Mouse (Mus musculus) gastrocnemius, postnatal 4 days (tissue): Measurements from ENCODE around the gene Rhoh. TPM values are rescaled to one million over a fixed set of nuclear protein-coding genes. Genes with fewer than 3 reads are reported as not detected.

Source experiments
- DNase-seq, 2 experiments: peaks; one replicate each; pipeline ENCODE4 v3.0.0; 2021 to 2022; ENCODE audit warnings: low spot score in 2 of 2, mixed read lengths in 2 of 2
- long read RNA-seq, 2 experiments: library from polyadenylated mRNA; stranded (forward); transcript quantifications; one replicate each; pipeline ENCODE4 v2.0.0; 2021
- total RNA-seq, 2 experiments: library from RNA; stranded (reverse); gene quantifications; 2 replicates each; pipeline ENCODE4 v1.2.3; 2021

Gene Rhoh
- 1 to 10 TPM; 1.9 to 2.4 TPM for total RNA-seq
- long read RNA-seq, experiment 1, full-length matches to known transcripts, result 6 of 9 reads
- long read RNA-seq, experiment 1, partial matches to known transcripts, result 1 of 9 reads
- long read RNA-seq, experiment 1, other reads (novel, unspliced or antisense), result 2 of 9 reads
- long read RNA-seq, experiment 2, partial matches to known transcripts, result 0 of 5 reads
- long read RNA-seq, experiment 2, other reads (novel, unspliced or antisense), result 3 of 5 reads

DNA sequence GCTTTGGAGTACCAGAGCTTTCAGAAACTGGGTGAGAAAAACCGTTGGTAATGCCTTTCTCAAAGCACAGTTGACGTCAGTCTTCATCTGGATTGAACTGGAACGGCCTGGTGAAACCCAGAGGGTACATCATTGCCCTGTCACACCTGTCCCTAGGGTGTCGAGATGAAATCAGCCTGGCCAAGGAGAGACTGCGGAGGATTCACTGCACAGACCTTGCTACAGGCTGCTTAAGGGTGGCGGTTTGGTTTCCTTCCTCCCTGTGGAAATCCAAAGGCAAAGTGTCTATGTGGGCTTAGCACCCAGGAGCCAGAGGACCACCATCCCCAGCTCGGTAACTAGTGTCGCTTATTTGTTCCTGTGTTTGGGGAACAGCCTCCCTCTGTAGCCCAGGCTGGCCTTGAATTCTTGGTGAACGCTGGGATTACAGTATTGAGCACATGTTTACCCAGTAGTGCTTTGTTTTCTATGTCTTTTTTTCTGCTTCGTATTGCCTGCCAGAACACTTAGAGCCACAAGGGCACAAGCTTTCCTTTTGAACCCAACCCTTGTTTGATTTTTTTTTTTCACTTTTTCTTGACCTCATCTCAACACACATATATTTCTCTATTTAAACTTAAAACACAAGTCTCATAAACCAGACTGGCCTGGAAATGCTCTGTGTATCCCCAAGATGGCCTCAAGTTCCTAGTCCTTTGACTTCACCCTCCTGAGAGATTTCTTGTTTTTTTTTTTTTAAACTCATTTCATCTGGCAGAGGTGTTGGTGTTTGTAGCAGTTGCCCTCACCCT, at the start of gene Rhoh:
TSS of gene Rhoh (plus strand) at position 60 of the 791 bp plus-strand sequence.
- DNase-seq, result no peak

DNA sequence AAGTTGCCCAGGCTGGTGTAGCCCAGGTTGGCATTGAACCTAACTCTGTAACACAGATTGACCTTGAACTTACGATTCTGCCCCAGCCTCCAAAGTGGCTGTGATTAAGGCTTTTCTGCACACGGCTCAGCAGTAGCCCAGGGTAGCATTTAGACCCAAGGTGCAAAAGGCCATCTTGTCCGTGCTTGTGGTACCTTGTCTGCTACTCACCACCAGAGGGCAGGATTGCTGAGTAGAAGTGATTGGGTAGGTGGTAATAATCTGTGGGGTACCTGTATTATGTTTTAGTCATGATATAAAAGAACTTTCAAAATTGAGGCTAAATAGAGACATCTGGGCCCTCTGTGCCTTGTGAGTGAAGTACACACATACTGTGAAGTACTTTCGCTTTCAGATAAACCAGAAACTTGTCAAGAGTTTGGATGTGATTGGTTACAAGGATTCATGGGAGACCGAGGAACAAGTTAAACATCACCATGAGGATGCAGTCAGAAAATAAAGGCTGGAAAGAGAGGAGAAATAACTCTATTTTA, 37.3 kb upstream of the Rhoh start:
- DNase-seq, result no peak

DNA sequence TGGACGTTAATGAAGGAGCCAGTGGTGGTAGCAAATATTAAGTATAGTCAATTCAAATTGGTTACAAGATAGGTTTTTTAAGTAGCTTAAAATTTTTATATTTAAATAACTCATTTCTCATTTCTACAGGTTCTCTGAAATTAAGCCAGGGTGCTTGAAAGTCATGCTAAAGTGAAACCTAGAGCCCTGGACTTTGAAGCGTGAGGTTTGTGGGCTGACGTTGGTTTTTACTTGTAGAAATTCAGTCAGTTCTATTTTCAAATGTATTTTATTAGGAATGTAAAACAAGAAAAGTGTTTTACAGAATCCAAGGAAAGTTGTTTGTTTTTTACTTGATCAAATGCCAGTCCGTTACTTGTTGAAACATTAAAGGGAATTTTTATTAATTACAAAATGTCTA, 34.5 kb upstream of the Rhoh start:
- DNase-seq, result no peak

DNA sequence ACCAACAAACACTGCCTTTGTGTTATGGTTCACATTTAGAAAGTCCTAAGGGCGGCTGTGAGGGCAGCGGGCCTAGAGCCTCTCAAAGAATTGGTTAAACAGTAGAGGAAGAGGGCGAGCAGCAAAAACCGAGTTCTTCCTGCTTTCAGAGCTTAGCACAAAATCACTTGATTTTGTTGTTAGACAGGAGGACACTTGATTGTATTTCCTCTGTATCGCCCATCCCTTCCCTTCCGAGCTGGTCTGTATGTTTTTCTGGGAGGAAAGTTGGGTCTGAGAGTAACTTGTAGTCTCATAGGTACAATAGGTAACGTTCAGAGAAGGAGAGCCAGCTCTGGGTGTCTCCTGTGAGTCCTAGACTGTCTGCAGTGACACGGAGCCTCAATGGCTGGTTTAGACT, 33.9 kb upstream of the Rhoh start:
- no peak for DNase-seq

DNA sequence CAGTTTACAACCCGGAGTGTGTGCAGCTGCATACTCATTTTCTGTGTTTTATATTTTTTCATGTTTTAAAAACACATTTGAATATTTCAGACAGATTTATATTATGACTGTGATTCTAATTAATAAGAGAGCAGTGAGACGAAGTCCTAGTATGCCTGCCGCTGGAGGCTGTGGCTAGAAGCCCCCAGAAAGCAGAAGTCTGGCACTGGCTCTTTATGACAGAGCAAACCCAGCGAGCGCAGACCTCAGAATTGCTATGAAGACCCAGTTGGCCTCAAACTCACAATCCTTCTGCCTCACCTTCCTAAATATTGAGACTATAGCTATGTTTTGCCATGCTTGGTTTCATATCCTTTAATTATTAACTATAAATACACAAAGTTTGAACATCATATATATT, 32.8 kb upstream of the Rhoh start:
- DNase-seq, result no peak

DNA sequence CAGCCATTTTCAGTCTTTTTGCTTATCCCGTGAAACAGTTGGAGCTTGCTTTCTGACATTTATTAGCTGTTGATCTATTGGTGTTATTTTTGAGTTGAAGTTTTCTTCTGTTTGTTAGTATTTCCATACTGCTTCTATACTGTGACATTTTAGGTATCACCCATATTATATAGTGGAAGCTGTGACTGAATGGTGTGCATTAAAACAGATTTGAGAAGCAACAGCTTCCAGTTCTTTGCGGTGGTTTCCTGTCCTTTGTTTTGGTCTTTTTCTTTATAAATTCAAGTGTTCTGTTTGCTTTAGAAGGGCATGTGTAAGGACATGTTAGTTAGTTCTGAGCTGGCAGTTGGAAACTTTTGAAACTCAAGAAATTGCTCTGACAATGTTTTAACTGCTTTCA, 32.0 kb upstream of the Rhoh start:
- DNase-seq, result no peak

DNA sequence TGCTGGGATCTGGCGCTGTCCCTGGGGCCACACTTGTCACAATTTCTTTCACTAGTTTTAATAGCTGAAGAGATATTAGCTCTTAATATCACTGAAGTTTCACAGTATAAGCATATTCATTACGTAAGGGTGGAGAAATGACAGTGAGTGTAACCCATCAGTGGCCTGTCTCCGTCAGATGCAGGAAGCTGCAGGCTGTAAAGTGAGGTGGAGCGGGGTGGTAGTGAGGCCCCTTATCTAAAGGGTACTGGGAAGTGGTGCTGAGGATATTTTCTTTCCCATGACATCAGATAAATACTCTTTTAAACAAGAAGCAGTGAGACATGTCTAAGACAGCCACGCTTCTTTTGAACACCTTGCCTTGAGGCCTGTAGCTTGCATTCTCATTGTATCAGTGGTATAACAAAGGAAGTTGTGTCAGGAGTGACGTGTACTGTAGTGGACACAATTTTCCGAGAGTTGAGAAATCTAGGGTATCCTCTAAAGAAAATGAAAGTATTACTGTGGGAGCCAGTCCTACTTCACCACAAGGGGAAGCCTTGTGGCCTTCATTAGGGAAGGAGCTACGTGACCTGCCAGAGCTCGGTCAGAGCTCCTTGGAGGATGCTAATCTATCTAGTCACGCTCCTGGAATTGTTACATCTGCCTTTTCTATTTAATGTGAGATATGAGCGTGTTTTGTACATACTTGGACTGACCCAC, 28.9 kb upstream of the Rhoh start:
- DNase-seq, result no peak

DNA sequence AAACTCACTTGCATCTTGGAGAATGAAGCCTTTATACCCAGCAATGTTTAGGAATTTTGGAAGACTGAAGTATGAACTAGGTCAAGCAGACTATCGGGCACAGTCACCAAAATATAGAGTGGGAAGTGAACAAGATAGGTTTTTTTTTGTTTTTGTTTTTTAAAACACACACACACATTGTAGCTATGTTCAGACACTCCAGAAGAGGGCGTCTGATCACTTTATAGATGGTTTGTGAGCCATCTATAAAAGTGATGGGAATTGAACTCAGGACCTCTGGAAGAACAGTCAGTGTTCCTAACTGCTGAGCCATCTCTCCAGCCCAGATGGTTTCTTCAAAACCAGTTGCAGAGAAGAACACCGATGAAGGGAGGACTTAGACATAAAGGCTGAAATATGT, 27.9 kb upstream of the Rhoh start:
- no peak for DNase-seq

DNA sequence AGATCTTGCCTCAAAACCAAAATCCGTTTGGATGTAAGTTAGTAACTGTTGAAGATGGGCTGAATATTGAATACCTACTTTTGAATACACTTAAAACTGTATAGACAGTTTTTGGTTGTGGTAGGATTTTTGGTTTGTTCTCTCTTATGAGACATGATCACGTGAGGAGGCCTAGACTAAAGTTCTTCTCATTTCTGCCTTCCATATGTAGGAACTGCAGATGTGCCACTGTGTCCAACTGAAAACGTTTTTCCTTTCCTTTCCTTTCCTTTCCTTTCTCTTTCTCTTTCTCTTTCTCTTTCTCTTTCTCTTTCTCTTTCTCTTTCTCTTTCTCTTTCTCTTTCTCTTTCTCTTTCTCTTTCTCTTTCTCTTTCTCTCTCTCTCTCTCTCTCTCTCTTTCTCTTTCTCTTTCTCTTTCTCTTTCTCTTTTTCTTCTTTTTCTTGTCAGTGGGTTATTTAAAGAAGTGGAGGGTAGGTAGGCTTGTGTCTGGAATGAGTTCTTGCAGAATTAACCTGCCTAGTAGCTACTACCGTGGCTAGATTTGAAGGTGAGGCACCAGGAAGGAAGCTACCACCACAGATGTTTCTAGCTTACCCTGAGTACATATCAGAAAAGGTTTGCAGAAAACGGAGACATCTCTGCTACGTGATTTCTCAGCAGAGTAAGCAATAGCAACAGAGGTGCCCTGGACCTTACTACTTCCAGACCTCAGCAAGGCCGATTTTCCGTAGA, 27.1 kb upstream of the Rhoh start:
- no peak for DNase-seq

DNA sequence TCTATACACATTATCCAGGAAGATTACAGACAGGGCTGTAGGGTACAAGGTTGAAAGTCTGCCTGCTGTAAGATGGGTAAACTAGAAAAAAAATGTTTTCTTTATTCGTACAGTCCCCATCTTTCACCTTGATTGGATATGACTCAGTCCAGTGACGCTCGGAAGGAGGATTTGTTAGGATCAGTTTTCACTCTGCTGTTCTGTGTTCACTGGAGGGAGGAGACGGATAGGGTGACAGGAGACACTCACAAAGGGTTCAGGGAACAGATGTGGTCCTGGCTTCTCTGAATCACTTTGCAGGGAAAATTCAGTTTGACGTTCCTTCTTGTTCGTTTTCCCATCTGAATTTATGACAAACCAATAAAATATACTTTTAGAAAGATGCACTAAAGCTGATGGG, 23.0 kb upstream of the Rhoh start:
- DNase-seq, result no peak

DNA sequence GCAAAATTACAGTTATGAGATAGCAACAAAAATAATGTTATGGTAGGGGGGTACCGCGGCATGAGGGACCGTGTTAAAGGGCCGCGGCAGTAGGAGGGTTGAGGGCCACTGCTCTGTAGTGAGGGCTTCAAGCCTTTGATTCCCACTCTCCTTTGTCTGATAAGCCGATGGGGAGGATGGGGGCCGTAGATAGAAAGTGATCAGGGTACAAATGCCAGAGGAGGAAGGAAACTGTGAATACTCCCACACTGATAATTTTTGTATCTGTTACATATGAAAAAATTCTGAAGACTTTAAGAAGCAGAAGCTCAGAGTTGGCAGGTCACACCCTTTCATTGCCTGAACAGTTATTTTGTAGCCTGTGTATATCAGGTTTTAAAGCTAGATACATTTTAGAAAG, 18.1 kb upstream of the Rhoh start:
- no peak for DNase-seq

DNA sequence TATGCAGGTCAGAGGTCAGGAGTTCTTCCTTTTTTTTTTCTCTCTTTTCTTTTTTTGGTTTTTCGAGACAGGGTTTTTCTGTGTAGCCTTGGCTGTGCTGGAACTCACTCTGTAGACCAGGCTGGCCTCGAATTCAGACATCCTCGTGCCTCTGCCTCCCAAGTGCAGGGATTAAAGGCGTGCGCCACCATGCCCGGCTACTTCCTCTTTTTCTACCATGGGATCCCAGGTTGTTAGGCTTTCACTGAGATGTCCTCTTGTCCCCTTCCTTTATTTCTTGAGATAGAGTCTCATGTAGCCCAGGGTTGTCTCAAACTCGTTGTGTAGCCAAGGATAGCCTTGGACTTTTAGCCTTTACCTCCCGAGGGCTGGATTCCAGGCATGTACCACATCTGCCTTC, 14.5 kb upstream of the Rhoh start:
- DNase-seq, result no peak

DNA sequence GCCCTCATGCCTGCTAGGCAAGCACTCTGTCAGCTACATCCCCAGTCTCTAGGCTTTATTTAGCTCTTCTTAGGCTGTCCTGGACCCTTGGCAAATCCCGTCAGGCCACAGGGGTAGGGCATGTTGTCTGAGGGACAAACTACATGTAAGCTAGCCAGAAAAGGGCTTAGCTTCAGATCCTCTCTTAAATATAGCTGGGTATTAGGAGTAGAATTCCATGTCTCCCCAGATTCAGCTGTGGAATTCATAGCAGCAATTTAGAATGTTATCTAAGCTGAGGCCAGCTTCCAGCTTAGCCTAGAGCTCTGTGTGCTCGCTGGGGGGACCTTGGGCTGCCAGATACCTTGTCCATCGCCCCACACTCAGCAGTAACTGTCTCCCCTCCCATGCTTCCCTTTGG, 14.1 kb upstream of the Rhoh start:
- no peak for DNase-seq

DNA sequence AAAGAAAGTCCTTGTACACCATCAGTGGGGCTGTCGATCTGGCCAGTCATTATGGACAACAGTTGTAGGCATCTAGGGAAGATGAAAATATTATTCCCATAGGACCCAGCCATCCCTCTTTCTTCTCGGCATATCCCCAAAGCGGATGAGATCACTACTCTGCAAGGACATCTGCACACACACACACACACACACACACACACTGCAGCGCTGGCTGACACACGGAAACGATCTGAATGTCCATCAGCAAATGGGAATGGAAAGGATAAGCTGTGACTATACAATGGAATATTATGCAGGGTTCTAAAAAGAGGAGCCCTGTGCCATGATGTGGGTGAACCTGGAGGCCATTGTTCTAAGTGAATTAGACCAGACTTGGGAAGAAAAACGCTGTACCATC, 13.4 kb upstream of the Rhoh start:
- DNase-seq, result no peak

DNA sequence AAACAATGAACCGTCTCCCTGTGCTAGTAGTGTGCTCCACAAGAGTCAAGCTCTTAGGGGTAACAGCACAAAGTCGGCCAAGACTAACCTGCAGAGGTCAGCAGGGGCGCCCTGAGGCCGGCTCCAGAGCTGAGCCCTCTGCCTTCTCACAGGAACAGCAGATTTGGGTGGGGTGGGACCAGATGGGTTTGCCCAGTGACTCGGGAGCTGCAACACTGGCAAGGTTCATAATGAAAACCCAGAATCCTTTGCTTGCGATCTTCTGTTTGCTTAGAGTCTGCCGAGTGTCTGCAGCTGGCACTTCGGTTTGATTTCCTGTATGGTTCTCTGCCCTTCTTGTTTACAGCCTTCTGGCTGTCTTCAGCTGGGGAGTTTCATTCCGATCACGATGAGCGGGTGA, 10.2 kb upstream of the Rhoh start:
- no peak for DNase-seq

DNA sequence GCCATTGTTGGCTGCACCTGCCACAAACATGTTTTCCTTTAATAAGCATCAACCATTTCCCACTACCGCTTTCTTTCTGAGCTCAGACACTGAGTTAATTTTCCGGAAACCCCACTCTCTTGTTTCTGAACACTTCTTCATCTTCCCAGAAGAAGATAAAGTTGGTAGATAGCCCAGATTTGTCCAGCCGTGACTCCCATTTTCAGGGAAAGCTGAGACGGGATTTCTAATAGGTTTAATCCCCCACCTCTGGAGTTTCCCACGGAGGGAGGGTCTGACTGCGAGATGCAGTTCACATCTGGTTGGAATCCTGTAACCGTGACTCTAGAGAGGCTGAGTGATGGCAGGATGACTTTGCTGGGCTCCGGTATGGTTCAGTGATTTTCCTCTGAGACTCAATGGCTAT, 6.2 kb upstream of the Rhoh start:
- DNase-seq, result no peak

DNA sequence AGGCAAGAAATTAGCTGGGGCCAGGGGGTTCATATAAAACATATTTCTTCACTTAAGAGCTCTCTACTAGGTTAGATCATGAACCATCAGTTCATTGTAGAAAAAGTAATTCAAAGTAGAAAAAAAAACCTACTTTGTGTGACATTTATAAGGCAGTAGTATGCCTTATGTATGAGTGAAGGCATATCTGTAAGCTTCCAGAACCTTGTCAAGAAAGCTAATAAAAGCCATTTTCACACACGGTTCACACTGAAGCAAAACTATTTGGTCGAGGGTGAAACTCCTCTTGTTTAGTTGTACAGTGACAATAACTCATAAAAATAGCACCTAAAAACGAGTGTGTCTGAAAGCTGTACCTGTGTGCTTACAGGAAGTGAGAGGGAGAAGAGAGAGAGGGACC, 5.4 kb upstream of the Rhoh start:
- no peak for DNase-seq

DNA sequence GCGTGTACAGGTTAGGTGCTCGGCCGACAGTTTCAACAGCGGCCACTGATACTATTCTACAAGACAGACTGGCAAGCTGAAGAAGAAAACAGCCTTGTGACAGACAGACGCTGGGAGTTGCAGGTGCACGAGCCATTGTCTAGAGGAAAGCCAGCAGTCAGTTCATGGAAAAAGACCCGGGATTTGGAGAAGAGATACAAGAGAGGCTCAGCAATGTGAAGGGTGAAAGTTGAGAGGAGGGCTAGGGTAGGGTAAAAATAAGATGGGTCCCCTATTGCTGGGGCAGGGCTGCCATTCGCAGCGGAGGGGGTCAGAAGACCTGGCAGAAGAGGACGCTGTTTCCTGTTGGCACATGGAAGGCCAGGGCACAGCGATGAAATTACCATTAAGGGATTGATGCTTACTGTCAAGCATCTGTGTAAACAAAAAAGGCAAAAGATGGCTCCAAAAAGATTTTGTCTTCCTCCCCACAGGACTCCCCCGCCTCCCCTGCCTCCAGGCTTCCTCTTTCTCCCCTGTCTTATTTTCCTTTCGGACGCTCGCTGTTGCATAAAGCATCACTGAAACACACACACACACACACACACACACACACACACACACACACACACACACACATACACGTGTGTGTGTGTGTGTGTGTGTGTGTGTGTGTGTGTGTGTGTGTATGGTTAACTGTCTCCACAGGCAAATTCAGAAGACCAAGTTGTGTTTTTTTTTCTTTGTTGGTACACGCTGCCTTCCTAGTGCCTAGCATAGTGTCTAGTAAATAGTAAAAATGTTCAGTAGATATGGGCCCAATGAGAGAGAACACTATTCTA, 4.2 kb upstream of the Rhoh start:
- DNase-seq, result no peak

DNA sequence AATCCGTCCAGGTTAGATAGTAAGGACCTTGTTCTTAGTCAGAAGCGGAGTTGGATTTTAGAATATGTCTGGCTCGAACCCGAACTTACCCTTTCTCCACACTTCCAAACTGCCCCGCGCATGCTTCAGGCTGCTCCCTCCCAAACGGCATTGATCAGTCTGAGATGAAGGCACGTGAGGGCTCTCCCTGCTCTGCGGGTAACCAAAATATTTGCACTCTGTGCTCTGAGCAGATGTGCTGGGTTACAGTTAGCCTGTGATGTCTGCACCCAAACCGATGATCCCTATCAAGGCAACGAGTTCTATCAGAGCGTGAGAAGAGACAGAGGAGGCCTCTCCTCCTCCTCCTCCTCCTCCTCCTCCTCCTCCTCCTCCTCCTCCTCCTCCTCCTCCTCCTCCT, 3.1 kb upstream of the Rhoh start:
- no peak for DNase-seq

DNA sequence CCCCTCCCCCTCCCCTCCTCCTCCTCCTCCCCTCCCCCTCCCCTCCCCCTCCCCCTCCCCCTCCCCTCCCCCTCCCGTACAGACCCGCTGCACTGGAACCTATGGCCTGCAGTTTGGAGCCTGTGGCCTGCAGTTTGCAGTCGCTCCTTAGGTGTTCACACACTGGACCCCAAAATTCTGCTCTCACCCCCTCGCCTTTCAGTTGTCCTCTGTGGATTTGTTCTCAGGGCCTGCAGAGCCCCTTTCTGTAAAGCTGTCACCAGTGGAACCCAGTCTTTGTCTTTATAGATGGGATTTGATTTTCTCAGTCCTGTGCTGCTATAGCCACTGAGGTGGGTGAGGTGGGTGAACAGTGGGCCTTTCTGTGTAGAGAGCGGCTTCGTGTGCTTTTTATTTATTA, 2.7 kb upstream of the Rhoh start:
- DNase-seq, result no peak

DNA sequence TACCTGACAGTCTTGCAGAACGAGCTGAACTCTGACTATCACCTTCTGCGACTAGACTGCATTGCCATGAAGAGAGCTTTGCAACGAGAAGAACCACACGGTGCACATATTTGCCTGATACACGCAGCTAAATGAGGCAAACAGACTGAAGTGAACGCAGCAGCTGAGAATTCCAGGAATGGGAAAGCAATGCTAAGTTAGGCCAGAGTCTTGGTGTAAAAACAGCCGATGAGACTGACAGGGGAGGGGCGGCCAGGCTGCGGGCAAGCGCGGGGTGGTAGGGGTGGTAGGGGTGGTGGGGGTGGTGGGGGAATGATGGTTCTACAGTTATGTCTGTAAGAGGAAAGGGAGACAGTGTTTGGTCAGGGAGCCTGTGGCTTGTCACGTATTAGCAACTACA, 2.1 kb upstream of the Rhoh start:
- peak in 1 of 2 experiments; percentile 53 for DNase-seq
